In the genomic region with DNA sequence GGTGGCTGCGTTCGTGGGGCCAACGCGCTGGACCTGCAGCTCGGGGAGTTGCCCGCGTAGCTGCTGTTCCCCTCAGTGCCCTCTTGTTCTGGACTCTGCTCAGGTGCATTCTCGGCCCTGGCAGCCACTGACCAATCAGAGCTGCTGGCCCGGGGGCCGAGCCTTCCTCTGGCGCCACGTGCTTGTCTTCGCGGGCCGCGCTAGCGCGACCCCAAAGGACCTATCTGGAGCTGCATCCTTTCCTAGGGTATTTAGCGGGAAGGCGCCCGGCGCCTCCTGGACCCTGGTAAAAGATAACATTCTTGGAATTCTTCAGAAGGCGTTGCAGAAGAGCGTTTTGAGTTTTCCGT, we compare ENCODE assay signal across 8 mouse cellular contexts. TPM values are rescaled to one million over a fixed set of nuclear protein-coding genes. Genes with fewer than 3 reads are reported as not detected.
DNase-seq lines count a peak whose midpoint lies in the region; ATAC-seq and TF ChIP-seq lines count a peak whose summit lies in the region.

No protein-coding gene starts in this region.

- H3K36me3 ChIP-seq in hindbrain, embryonic 11.5 days (ENCODE audit: control insufficient read depth, insufficient read depth, low read length), result no peaks in the 10 kb centered on the region
- no peaks in the 10 kb centered on the region for H3K36me3 ChIP-seq in stomach, embryonic 16.5 days (ENCODE audit: control insufficient read depth, insufficient read depth, low read length)

- peak overlapping the region; percentile 69; the same call in 1 of the 2 replicates for H3K9ac ChIP-seq in hindbrain, embryonic 11.5 days (ENCODE audit: low read depth, low read length)
- H3K9ac ChIP-seq in stomach, embryonic 16.5 days (ENCODE audit: low read length), result peak overlapping the region; percentile 90

- no peak for TF ChIP-seq CTCF in cerebellum, adult 2 months (IDR thresholded peaks at IDR 0.05; ENCODE audit: borderline replicate concordance, insufficient read depth, low read depth, low read length)

- WGBS in cerebellum, adult 2 months, result 0% methylated on average over 25 of the region's 25 CpGs
- 0% methylated on average over 25 of the region's 25 CpGs for WGBS in hindbrain, embryonic 11.5 days
- under 1% methylated on average over 25 of the region's 25 CpGs for WGBS in stomach, embryonic 16.5 days

- intact Hi-C loops in left cerebral cortex, postnatal 4 days (cut with DNase I), result loop anchor here (5.0 kb wide), 1 partner anchor 55 kb away; no protein-coding TSS in a partner anchor

- TF ChIP-seq POLR2A in cerebellum, adult 2 months (IDR thresholded peaks at IDR 0.05; ENCODE audit: borderline replicate concordance, insufficient read depth, low read length), result no peak

- H3K27me3 ChIP-seq in cerebellum, adult 2 months (ENCODE audit: control insufficient read depth, insufficient read depth, low read length), result no peaks in the 10 kb centered on the region
- H3K27me3 ChIP-seq in hindbrain, embryonic 11.5 days (ENCODE audit: control insufficient read depth, insufficient read depth, low read length), result no peaks in the 10 kb centered on the region
- no peaks in the 10 kb centered on the region for H3K27me3 ChIP-seq in stomach, embryonic 16.5 days (ENCODE audit: control insufficient read depth, insufficient read depth, low read length)

- no peak overlapping the region for H3K27ac ChIP-seq in cerebellum, adult 2 months (ENCODE audit: insufficient read depth, low read length)
- H3K27ac ChIP-seq in hindbrain, embryonic 11.5 days (ENCODE audit: low read depth, low read length), result peak overlapping the region; percentile 86; the same call in 1 of the 2 replicates
- peak overlapping the region; percentile 90 for H3K27ac ChIP-seq in stomach, embryonic 16.5 days (ENCODE audit: low read length)

- peak overlapping the region; percentile 67 for H3K4me2 ChIP-seq in hindbrain, embryonic 11.5 days (replicated peaks; ENCODE audit: low read depth, low read length)
- peak overlapping the region; percentile 98 for H3K4me2 ChIP-seq in stomach, embryonic 16.5 days (ENCODE audit: low read depth, low read length)

- ATAC-seq in hindbrain, embryonic 11.5 days (ENCODE audit: low FRiP score), result peak; percentile 85
- ATAC-seq in stomach, embryonic 16.5 days (ENCODE audit: insufficient read depth, low FRiP score), result peak; percentile 82

- peak; percentile 75 for DNase-seq in layer of hippocampus, adult 9-11 months
- DNase-seq in layer of hippocampus, adult 11-12 months (ENCODE audit: low spot score), result no peak
- DNase-seq in cerebellum, adult 2 months, result peak in 1 of 2 experiments; percentile 79
- peak; percentile 84 for DNase-seq in forelimb bud, embryonic 11.5 days (ENCODE audit: low read depth, low spot score)
- peak; percentile 81 for DNase-seq in hindbrain, embryonic 11.5 days (ENCODE audit: low spot score)
- peak; percentile 85 for DNase-seq in left cerebral cortex, postnatal 4 days
- DNase-seq in mesoderm, embryonic 11.5 days (ENCODE audit: low read depth, low spot score), result peak; percentile 89

- no peaks in the 10 kb centered on the region for H3K4me1 ChIP-seq in cerebellum, adult 2 months (ENCODE audit: control insufficient read depth, insufficient read depth, low read length)
- H3K4me1 ChIP-seq in hindbrain, embryonic 11.5 days (replicated peaks; ENCODE audit: control insufficient read depth, insufficient read depth, low read length), result no peaks in the 10 kb centered on the region
- H3K4me1 ChIP-seq in stomach, embryonic 16.5 days (ENCODE audit: control insufficient read depth, insufficient read depth, low read length), result peaks cover 8% of the 10 kb centered on the region

- H3K4me3 ChIP-seq in cerebellum, adult 2 months (replicated peaks; ENCODE audit: insufficient read depth, low read depth, low read length), result peak overlapping the region; percentile 69
- peak overlapping the region; percentile 91 for H3K4me3 ChIP-seq in hindbrain, embryonic 11.5 days (ENCODE audit: low read depth, low read length)
- peak overlapping the region; percentile 99 for H3K4me3 ChIP-seq in stomach, embryonic 16.5 days (replicated peaks; ENCODE audit: low read length)

- no peaks in the 10 kb centered on the region for H3K9me3 ChIP-seq in hindbrain, embryonic 11.5 days (ENCODE audit: control insufficient read depth, low read length)
- H3K9me3 ChIP-seq in stomach, embryonic 16.5 days (replicated peaks; ENCODE audit: control insufficient read depth, low read length), result no peaks in the 10 kb centered on the region

RNA-seq across cellular contexts. Expression of a gene that starts 0.4 kb away (rescaled TPM):
- 66.2 and 69.0 TPM in 2 replicates for polyA plus RNA-seq in cerebellum, adult 2 months (2012; rRNA removed)
- 107 and 108 TPM in 2 replicates for polyA plus RNA-seq in hindbrain, embryonic 11.5 days (2014; fragmentation: Nextera tagmentation; extraction: Ambion mirVana)
- total RNA-seq in left cerebral cortex, postnatal 4 days (2021), result 10 to 100 TPM; 51.6 to 52.3 TPM
- polyA plus RNA-seq in stomach, embryonic 16.5 days (2015; fragmentation: Nextera tagmentation; extraction: Ambion mirVana), result 138 and 151 TPM in 2 replicates

RNA-seq across cellular contexts. Expression of a gene that starts 0.4 kb away (rescaled TPM):
- 66.0 and 71.4 TPM in 2 replicates for polyA plus RNA-seq in cerebellum, adult 2 months (2012; rRNA removed)
- 135 and 138 TPM in 2 replicates for polyA plus RNA-seq in hindbrain, embryonic 11.5 days (2014; fragmentation: Nextera tagmentation; extraction: Ambion mirVana)
- total RNA-seq in left cerebral cortex, postnatal 4 days (2021), result 10 to 100 TPM; 89.5 to 93.0 TPM
- 66.4 and 73.8 TPM in 2 replicates for polyA plus RNA-seq in stomach, embryonic 16.5 days (2015; fragmentation: Nextera tagmentation; extraction: Ambion mirVana)
